Mouse (Mus musculus) megakaryocyte, embryonic 14.5 days (primary cell): Measurements from ENCODE around the gene Urgcp. TPM values are rescaled to one million over a fixed set of nuclear protein-coding genes. Genes with fewer than 3 reads are reported as not detected.
A peak's percentile ranks its signal among the peaks of the same experiment; 100 is the strongest.

Source experiments
- H3K27me3 ChIP-seq: replicated peaks from 2 replicates; pipeline ENCODE3; 2012; ENCODE audit warnings: inconsistent platforms
- H3K36me3 ChIP-seq: replicated peaks from 2 replicates; pipeline ENCODE3; 2012; ENCODE audit warnings: low read length, inconsistent platforms, mixed read lengths
- H3K4me1 ChIP-seq: 2 replicates; pipeline ENCODE4 v1.6.1; 2012; ENCODE audit warnings: inconsistent platforms
- H3K4me3 ChIP-seq: replicated peaks from 2 replicates; pipeline ENCODE3; 2012; ENCODE audit warnings: moderate library complexity, mild to moderate bottlenecking, inconsistent platforms
- H3K9me3 ChIP-seq: 2 replicates; pipeline ENCODE4 v1.6.1; 2012; ENCODE audit warnings: inconsistent platforms
- FLI1 ChIP-seq: IDR thresholded peaks from 2 replicates; pipeline ENCODE4 v1.6.1; 2012; ENCODE audit warnings: low read length, inconsistent platforms, mixed read lengths
- GATA1 ChIP-seq: IDR thresholded peaks from 3 replicates; pipeline ENCODE4 v1.6.1; 2012; ENCODE audit warnings: mixed read lengths, low read length, inconsistent platforms, borderline replicate concordance
- polyA plus RNA-seq: library from polyadenylated mRNA; stranded (reverse); fragments of >175 nt; gene quantifications from 2 replicates; pipeline ENCODE4 v1.2.3, GENCODE M21; 2012; ENCODE audit warnings: low replicate concordance; ENCODE audit not compliant: insufficient read depth

Urgcp gene
- polyA plus RNA-seq, 1 experiment = 10.2 TPM

DNA sequence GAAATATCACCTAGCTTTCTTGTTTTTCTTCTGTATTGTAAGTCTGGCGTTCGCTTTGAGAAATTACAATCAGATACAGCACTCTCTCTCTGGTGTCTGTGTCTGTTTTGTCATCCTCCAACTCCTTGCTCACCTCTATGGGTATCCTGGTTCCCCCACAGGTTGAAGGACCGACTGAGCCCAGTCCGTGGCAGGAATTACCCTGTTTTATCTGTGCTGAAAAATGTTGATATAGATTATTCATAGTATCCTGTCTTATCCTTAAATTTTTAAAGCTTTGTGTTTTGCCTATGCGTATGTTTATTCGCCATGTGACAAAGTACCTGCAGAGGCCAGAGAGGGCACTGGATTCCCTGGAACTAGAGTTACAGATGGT, 59.2 kb downstream of the Urgcp start:
- Histone ChIP-seq H3K9me3 (no peaks in the 10 kb centered on the region), H3K4me1 (peaks cover 27% of the 10 kb centered on the region), H3K4me3 (no peak overlapping the region), H3K36me3 (peaks cover 34% of the 10 kb centered on the region), H3K27me3 (no peaks in the 10 kb centered on the region)
- TF ChIP-seq GATA1 = no peak
- TF ChIP-seq FLI1 = no peak

DNA sequence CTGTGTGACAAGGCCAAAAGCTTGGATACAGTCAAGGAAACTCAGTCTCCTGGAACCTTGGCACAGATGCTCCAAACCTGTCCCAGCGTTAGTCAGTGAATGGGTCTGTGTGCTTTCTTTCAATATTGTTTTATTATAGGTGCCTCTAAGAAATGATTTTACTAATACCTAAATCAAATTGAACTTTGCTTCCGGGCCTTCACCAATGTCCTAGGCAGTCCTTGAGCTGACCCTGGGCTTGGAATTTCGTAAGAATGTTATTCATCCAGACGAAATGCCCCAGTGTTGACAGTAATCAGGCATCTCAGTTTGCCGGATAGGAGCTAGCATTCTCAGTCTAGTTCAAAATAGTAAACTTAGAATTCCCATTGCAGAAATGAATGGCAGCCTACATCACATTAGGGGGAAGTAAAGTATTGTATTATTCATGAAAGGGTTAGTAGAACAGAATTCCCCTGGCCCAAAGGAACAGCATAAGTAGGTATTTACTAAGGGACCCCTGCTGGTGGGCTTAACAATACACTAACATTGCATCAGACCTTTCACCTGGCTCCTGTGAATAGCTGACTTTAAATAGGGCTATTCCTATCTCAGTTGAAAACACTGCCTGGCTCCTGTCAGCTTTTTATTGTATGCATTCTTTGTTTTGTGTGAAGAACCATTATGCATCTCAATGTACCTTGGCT, 59.8 kb downstream of the Urgcp start:
- Histone ChIP-seq H3K4me1 (peaks cover 27% of the 10 kb centered on the region), H3K36me3 (peaks cover 34% of the 10 kb centered on the region), H3K4me3 (no peak overlapping the region), H3K27me3 (no peaks in the 10 kb centered on the region), H3K9me3 (no peaks in the 10 kb centered on the region)
- no peak for TF ChIP-seq FLI1
- TF ChIP-seq GATA1 = no peak

DNA sequence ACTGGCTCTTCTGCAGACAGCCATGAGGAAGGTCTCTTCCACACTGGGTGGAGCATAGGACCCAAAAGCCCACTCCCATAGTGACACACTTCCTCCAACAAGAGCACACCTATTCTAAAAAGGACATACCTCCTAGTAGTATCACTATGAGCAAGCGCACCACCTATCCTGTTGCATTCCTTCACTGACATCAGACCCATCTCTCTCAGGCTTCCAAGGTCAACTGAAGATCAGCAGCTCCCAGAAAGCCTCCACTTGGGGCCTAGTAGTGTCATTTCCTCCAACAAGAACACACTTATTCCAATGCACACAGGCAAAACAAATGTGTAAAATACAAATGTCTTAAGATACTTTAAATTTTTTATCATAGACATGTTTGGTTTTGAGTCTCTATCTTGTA, 60.4 kb downstream of the Urgcp start:
- Histone ChIP-seq H3K36me3 (peaks cover 34% of the 10 kb centered on the region), H3K9me3 (no peaks in the 10 kb centered on the region), H3K4me1 (peaks cover 26% of the 10 kb centered on the region), H3K4me3 (no peak overlapping the region), H3K27me3 (no peaks in the 10 kb centered on the region)
- TF ChIP-seq GATA1 (no peak), FLI1 (no peak)

DNA sequence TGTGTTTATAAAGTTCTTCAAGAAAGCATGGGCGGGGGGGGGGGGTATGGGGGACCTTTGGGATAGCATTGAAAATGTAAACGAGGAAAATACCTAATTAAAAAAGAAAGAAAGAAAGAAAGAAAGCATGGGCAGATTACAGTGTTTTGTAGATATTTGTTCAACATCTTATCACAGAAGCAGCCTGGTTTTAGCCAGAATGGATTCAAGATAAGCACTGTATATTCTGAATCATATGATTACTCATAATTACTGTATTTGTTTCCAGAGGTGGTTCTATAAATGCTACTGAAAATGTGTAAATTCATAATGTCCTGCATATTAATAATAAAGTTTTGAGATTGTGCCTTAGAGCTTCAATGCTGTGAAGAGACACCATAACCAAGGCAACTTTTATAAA, 60.9 kb downstream of the Urgcp start:
- TF ChIP-seq GATA1 (no peak), FLI1 (no peak)
- Histone ChIP-seq H3K27me3 (no peaks in the 10 kb centered on the region), H3K9me3 (no peaks in the 10 kb centered on the region), H3K4me3 (no peak overlapping the region), H3K36me3 (peaks cover 34% of the 10 kb centered on the region), H3K4me1 (peaks cover 21% of the 10 kb centered on the region)

DNA sequence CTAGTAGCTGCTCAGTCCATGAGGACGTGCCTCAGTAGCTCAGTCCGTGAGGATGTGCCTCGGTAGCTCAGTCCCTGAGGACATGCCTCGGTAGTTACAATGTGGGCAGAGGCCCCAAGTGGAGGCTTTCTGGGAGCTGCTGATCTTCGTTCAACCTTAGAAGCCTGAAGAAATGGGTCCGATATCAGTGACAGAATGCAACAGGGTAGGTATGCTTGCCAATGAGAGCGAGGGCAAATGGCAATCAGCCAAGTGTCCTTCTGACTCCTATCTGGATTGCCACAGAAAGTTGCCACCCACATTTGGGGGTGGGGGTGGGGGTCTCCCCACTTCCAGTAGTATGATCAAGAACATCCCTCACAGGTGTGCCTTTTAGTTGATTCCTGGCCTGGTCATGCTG, 61.4 kb downstream of the Urgcp start:
- H3K36me3 ChIP-seq = peaks cover 30% of the 10 kb centered on the region
- no peaks in the 10 kb centered on the region for H3K27me3 ChIP-seq
- H3K4me3 ChIP-seq = no peak overlapping the region
- no peaks in the 10 kb centered on the region for H3K9me3 ChIP-seq
- no peak for TF ChIP-seq FLI1
- TF ChIP-seq GATA1 = no peak
- peaks cover 16% of the 10 kb centered on the region for H3K4me1 ChIP-seq

DNA sequence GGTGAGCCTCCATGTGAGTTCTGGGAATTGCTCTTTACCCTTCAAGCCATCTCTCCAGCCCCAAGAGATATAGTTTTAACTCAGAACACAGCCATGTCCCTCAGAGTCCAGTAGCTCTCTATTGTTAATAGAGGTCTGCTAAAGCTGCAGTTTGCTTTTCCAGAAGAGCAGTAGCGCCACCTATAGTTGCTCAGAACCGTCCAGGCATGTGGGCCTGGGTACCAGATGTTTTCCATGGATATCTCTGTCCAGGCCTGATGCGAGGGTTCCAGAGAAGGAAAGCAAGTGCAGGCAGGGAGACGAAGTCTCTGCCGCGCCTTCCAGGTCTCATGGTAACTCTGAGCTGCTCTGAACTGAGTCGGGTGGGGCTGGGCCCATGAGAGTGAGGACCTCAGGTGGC, 70.4 kb downstream of the Urgcp start:
- TF ChIP-seq GATA1 = no peak
- TF ChIP-seq FLI1 = no peak
- Histone ChIP-seq H3K27me3 (peaks cover 2% of the 10 kb centered on the region), H3K4me3 (no peak overlapping the region), H3K4me1 (peaks cover 32% of the 10 kb centered on the region), H3K36me3 (no peaks in the 10 kb centered on the region), H3K9me3 (no peaks in the 10 kb centered on the region)

DNA sequence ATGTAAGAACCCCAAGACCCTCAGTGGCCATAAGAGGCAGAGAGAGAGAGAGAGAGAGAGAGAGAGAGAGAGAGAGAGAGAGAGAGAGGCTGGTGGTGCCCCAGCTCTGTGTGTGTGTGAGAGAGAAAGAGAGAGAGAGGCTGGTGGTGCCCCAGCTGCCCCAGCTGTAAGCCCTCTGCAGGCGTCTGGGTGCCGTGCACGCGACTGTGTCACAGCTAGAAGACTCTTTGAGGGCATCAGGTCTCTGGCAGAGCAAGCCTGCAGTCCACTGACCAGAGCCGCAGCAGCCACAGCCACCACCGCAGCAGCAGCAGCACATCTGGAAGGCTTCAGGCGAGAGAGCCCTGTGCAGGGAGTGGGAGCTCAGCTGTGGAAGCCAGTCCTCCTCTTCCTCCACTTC, 77.9 kb downstream of the Urgcp start:
- Histone ChIP-seq H3K9me3 (no peaks in the 10 kb centered on the region), H3K4me1 (peaks cover 45% of the 10 kb centered on the region), H3K36me3 (no peaks in the 10 kb centered on the region), H3K27me3 (peaks cover 6% of the 10 kb centered on the region), H3K4me3 (no peak overlapping the region)
- TF ChIP-seq GATA1 (no peak), FLI1 (no peak)

DNA sequence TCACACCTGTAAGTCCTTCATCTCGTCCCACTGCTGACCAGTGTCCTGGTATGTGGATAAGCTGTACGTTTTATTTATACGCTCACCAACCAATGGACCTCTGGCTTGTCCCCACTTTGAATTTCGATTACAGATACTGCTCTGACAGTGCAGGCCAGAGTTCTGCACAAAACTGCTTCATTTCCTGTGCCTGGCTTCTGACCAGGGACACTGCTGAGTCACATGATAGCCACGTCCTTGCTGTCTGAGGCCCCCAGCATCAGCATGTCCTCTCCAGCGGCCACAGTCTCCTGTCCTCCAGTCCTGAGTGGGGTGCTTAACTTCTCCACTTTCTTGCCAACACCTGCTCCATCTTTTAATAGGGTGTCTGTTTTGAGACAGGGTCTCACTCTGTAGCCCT, 79.6 kb downstream of the Urgcp start:
- TF ChIP-seq FLI1 (no peak), GATA1 (no peak)
- peak overlapping the region; percentile 9 for H3K4me3 ChIP-seq
- no peaks in the 10 kb centered on the region for H3K9me3 ChIP-seq

More for the DNA sequence above, 79.6 kb downstream of the Urgcp start:
- Histone ChIP-seq H3K4me1 (peaks cover 36% of the 10 kb centered on the region), H3K27me3 (peaks cover 5% of the 10 kb centered on the region), H3K36me3 (no peaks in the 10 kb centered on the region)

Other genes starting within 250 kb of the Urgcp start
- gene Xbp1, start 241.7 kb downstream of the Urgcp start, polyA plus RNA-seq = 49.2 and 62.7 TPM in 2 replicates
- 1.2 TPM in 1 of 2 replicates, not detected in the other for gene Ccdc117, start 220.2 kb downstream of the Urgcp start, polyA plus RNA-seq
- 0.19 TPM in 1 of 2 replicates, not detected in the other for gene Ankrd36, start 192.7 kb downstream of the Urgcp start, polyA plus RNA-seq
- 173 and 222 TPM in 2 replicates for gene Mrps24, start 46.7 kb downstream of the Urgcp start, polyA plus RNA-seq
- gene Dbnl, start 26.1 kb upstream of the Urgcp start, polyA plus RNA-seq = 63.4 and 117 TPM in 2 replicates
- gene Pgam2, start 41.4 kb upstream of the Urgcp start, polyA plus RNA-seq = not detected in 2 replicates
- 2.3 and 4.2 TPM in 2 replicates for gene Polm, start 75.6 kb upstream of the Urgcp start, polyA plus RNA-seq
- 0.15 TPM in 1 of 2 replicates, not detected in the other for gene Aebp1, start 99.6 kb upstream of the Urgcp start, polyA plus RNA-seq
- gene Pold2, start 115.9 kb upstream of the Urgcp start, polyA plus RNA-seq = 155 and 509 TPM in 2 replicates
- gene Myl7, start 136.4 kb upstream of the Urgcp start, polyA plus RNA-seq = not detected in 2 replicates
- 1.7 TPM in 1 of 2 replicates, not detected in the other for gene Gck, start 187.7 kb upstream of the Urgcp start, polyA plus RNA-seq
- 3.9 and 8.8 TPM in 2 replicates for gene Ykt6, start 193.3 kb upstream of the Urgcp start, polyA plus RNA-seq